Mouse (Mus musculus): ENCODE results near the gene Olfr1085. TPM values are rescaled to one million over a fixed set of nuclear protein-coding genes. Genes with fewer than 3 reads are reported as not detected.

Gene Olfr1085
- polyA plus RNA-seq (2012; ENCODE audit: low replicate concordance): not detected in 2 replicates

GRCm38 (mm10) chr2:86661919-86662318, at the start of gene Olfr1085:
Olfr1085 (minus strand) TSS chr2:86662019.

GRCm38 (mm10) chr2:86698295-86698694, 36.5 kb upstream of the Olfr1085 start, which contains the start of gene Olfr1087:
Olfr1087 (minus strand) TSS chr2:86698395.

GRCm38 (mm10) chr2:86679992-86680391, 18.2 kb upstream of the Olfr1085 start, which contains the start of gene Olfr1086:
Olfr1086 (minus strand) TSS chr2:86680092.

GRCm38 (mm10) chr2:86639625-86640024, 22.2 kb downstream of the Olfr1085 start, which contains the start of gene Olfr1084:
Olfr1084 (minus strand) TSS chr2:86639725.

Other genes starting within 250 kb of the Olfr1085 start
- not detected in 2 replicates for gene Olfr1061, start 248.0 kb downstream of the Olfr1085 start, polyA plus RNA-seq (2012; ENCODE audit: low replicate concordance)
- not detected in 2 replicates for gene Olfr1062, start 235.3 kb downstream of the Olfr1085 start, polyA plus RNA-seq (2012; ENCODE audit: low replicate concordance)
- gene Olfr1065, start 211.4 kb downstream of the Olfr1085 start, polyA plus RNA-seq (2012; ENCODE audit: low replicate concordance): not detected in 2 replicates
- gene Olfr1066, start 205.8 kb downstream of the Olfr1085 start, polyA plus RNA-seq (2012; ENCODE audit: low replicate concordance): not detected in 2 replicates
- gene Olfr228, start 174.6 kb downstream of the Olfr1085 start, polyA plus RNA-seq (2012; ENCODE audit: low replicate concordance): not detected in 2 replicates
- gene Olfr1076, start 153.6 kb downstream of the Olfr1085 start, polyA plus RNA-seq (2012; ENCODE audit: low replicate concordance): not detected in 2 replicates
- gene Olfr1079, start 119.5 kb downstream of the Olfr1085 start, polyA plus RNA-seq (2012; ENCODE audit: low replicate concordance): not detected in 2 replicates
- not detected in 2 replicates for gene Olfr1080, start 103.8 kb downstream of the Olfr1085 start, polyA plus RNA-seq (2012; ENCODE audit: low replicate concordance)
- not detected in 2 replicates for gene Olfr1082, start 63.1 kb downstream of the Olfr1085 start, polyA plus RNA-seq (2012; ENCODE audit: low replicate concordance)
- not detected in 2 replicates for gene Olfr1084, start 22.3 kb downstream of the Olfr1085 start, polyA plus RNA-seq (2012; ENCODE audit: low replicate concordance)
- gene Olfr1086, start 18.1 kb upstream of the Olfr1085 start, polyA plus RNA-seq (2012; ENCODE audit: low replicate concordance): not detected in 2 replicates
- gene Olfr1087, start 36.4 kb upstream of the Olfr1085 start, polyA plus RNA-seq (2012; ENCODE audit: low replicate concordance): 0.05 TPM in 1 of 2 replicates, not detected in the other
- gene Olfr1089, start 71.7 kb upstream of the Olfr1085 start, polyA plus RNA-seq (2012; ENCODE audit: low replicate concordance): not detected in 2 replicates
- not detected in 2 replicates for gene Olfr1090, start 97.0 kb upstream of the Olfr1085 start, polyA plus RNA-seq (2012; ENCODE audit: low replicate concordance)
- gene Olfr1093, start 120.5 kb upstream of the Olfr1085 start, polyA plus RNA-seq (2012; ENCODE audit: low replicate concordance): not detected in 2 replicates
- gene Olfr141, start 148.0 kb upstream of the Olfr1085 start, polyA plus RNA-seq (2012; ENCODE audit: low replicate concordance): not detected in 2 replicates
- not detected in 2 replicates for gene Olfr1094, start 162.6 kb upstream of the Olfr1085 start, polyA plus RNA-seq (2012; ENCODE audit: low replicate concordance)
- not detected in 2 replicates for gene Olfr1095, start 189.7 kb upstream of the Olfr1085 start, polyA plus RNA-seq (2012; ENCODE audit: low replicate concordance)
- not detected in 2 replicates for gene Gm13723, start 212.8 kb upstream of the Olfr1085 start, polyA plus RNA-seq (2012; ENCODE audit: low replicate concordance)
- not detected in 2 replicates for gene Olfr1097, start 230.2 kb upstream of the Olfr1085 start, polyA plus RNA-seq (2012; ENCODE audit: low replicate concordance)